Mouse (Mus musculus) ES-E14 (cell line): ENCODE measurements at regions not wholly inside any gene's neighbourhood (a gene's known extent, or its start where the extent isn't known, plus 50 kb on each side); places are given as distances from the start of the nearest gene placed in this dataset.

Experiments used
- DNase-seq: peaks from one replicate; pipeline ENCODE4 v3.0.0-alpha.2; 2013; ENCODE audit warnings: low read depth, low spot score
- H3K27ac ChIP-seq: 2 replicates; pipeline ENCODE4 v1.5.1; 2012; ENCODE audit warnings: low read depth, mild to moderate bottlenecking, low read length, moderate library complexity, mixed read lengths; ENCODE audit not compliant: poor library complexity, insufficient read depth, severe bottlenecking
- H3K36me3 ChIP-seq: 2 replicates; pipeline ENCODE4 v1.6.1; 2012; ENCODE audit warnings: mild to moderate bottlenecking, low read length, moderate library complexity, mixed read lengths; ENCODE audit not compliant: control insufficient read depth, poor library complexity, insufficient read depth, severe bottlenecking
- H3K4me1 ChIP-seq, 2 experiments: fragments of 150-350 bp in 1 of 2; sonication (generic) in 1 of 2; 2 replicates each; pipeline ENCODE4 v1.6.1; 2012; ENCODE audit warnings: low read length in 2 of 2, mild to moderate bottlenecking in 1 of 2, mixed read lengths in 1 of 2; ENCODE audit not compliant: control insufficient read depth in 2 of 2, insufficient read depth in 2 of 2, poor library complexity in 1 of 2
- H3K4me3 ChIP-seq, 2 experiments: fragments of 150-350 bp in 1 of 2; sonication (generic) in 1 of 2; 2 replicates each; pipeline ENCODE4 v1.5.1; 2012; ENCODE audit warnings: low read length in 2 of 2, low read depth in 1 of 2, mild to moderate bottlenecking in 1 of 2, mixed read lengths in 1 of 2; ENCODE audit not compliant: insufficient read depth in 1 of 2, poor library complexity in 1 of 2, severe bottlenecking in 1 of 2
- H3K9ac ChIP-seq: 2 replicates; pipeline ENCODE4 v1.6.1; 2012; ENCODE audit warnings: low read depth, mild to moderate bottlenecking, low read length, mixed read lengths; ENCODE audit not compliant: poor library complexity, insufficient read depth, severe bottlenecking
- H3K9me3 ChIP-seq: fragments of 150-350 bp; sonication (generic); 2 replicates; pipeline ENCODE4 v1.6.1; 2012; ENCODE audit warnings: low read depth, mild to moderate bottlenecking, low read length; ENCODE audit not compliant: control insufficient read depth, insufficient read depth
- CHD2 ChIP-seq: IDR thresholded peaks from 2 replicates; pipeline ENCODE4 v1.6.1; 2014; ENCODE audit warnings: mild to moderate bottlenecking, low read depth, low read length, inconsistent platforms
- HCFC1 ChIP-seq: IDR thresholded peaks from 2 replicates; pipeline ENCODE4 v1.6.1; 2012; ENCODE audit warnings: low read length, inconsistent platforms, borderline replicate concordance; ENCODE audit not compliant: insufficient read depth
- MAFK ChIP-seq: IDR thresholded peaks from 2 replicates; pipeline ENCODE4 v1.6.1; 2014; ENCODE audit warnings: mild to moderate bottlenecking, low read depth, low read length, inconsistent platforms; ENCODE audit not compliant: insufficient read depth
- ZC3H11A ChIP-seq: IDR thresholded peaks from 2 replicates; pipeline ENCODE4 v1.6.1; 2012; ENCODE audit warnings: low read depth, mild to moderate bottlenecking, inconsistent platforms, low read length, borderline replicate concordance
- ZNF384 ChIP-seq: IDR thresholded peaks from 2 replicates; pipeline ENCODE4 v1.6.1; 2012; ENCODE audit warnings: low read depth, low read length, inconsistent platforms
- in situ Hi-C, 2 experiments: fragments of 600-800 bp; cut with MboI; formaldehyde crosslinking; loops; one replicate each; pipeline ENCODE4 v1.15.1; 2025; ENCODE audit warnings: low sequenced_read_pairs in 2 of 2, inconsistent platforms in 1 of 2; ENCODE audit not compliant: unreplicated experiment in 2 of 2

- Histone ChIP-seq H3K4me3 (no peak overlapping the region), H3K27ac (no peak overlapping the region), H3K9me3 (no peaks in the 10 kb centered on the region), H3K36me3 (no peaks in the 10 kb centered on the region), H3K9ac (no peak overlapping the region), H3K4me1 (peaks cover 0 to 2% of the 10 kb centered on the region in 2 experiments; a peak in 1 of 4 replicates)
- no peak for DNase-seq
- in situ Hi-C loops: no loop called here
- TF ChIP-seq MAFK (no peak), ZNF384 (no peak), CHD2 (no peak), HCFC1 (no peak), ZC3H11A (no peak)
These were observed 130.2 kb upstream of the Lmo4 start for GRCm38 (mm10) chr3:144335237-144335636.

- Histone ChIP-seq H3K9me3 (no peaks in the 10 kb centered on the region), H3K4me1 (peaks cover 0 to 2% of the 10 kb centered on the region in 2 experiments; a peak in 1 of 4 replicates), H3K9ac (no peak overlapping the region), H3K4me3 (no peak overlapping the region), H3K27ac (no peak overlapping the region), H3K36me3 (no peaks in the 10 kb centered on the region)
- TF ChIP-seq ZNF384 (no peak), CHD2 (no peak), MAFK (no peak), HCFC1 (no peak), ZC3H11A (no peak)
- no peak for DNase-seq
- in situ Hi-C loops: no loop called here
These were observed 129.2 kb upstream of the Lmo4 start for GRCm38 (mm10) chr3:144334201-144334600.

DNA sequence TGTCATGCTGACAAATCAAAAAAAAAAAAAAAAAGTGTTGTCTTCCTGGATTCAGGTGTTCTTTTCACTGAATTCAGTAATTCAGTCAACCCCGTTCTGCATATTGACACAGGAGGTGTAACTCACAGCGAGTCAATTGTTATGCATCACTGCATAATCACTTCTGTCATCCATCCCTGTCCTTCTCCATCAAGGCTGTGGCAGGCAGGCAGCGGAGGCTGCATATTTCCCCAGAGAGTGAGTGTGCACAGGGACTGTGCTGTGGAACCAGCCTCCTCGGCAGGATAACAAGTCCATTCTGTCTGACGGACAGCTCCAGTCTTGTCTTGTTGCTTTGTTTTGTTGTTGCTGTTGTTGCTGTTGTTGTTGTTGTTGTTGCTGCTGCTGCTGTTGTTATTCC, 127.3 kb upstream of the Lmo4 start:
- Histone ChIP-seq H3K9ac (no peak overlapping the region), H3K36me3 (no peaks in the 10 kb centered on the region), H3K9me3 (no peaks in the 10 kb centered on the region), H3K27ac (no peak overlapping the region), H3K4me1 (peaks cover 0 to 2% of the 10 kb centered on the region in 2 experiments; a peak in 1 of 4 replicates), H3K4me3 (no peak overlapping the region)
- no peak for DNase-seq
- TF ChIP-seq HCFC1: no peak
- TF ChIP-seq ZNF384: 0 out of 2 replicates have a peak, but pooled peaks have one; percentile 12
- in situ Hi-C loops: no loop called here

GRCm38 (mm10) chr3:144329117-144329516, 124.1 kb upstream of the Lmo4 start:
- DNase-seq: no peak
- TF ChIP-seq ZC3H11A: no peak
- Histone ChIP-seq H3K4me3 (no peak overlapping the region), H3K9me3 (no peaks in the 10 kb centered on the region), H3K4me1 (peaks cover 0 to 2% of the 10 kb centered on the region in 2 experiments; a peak in 1 of 4 replicates), H3K36me3 (no peaks in the 10 kb centered on the region), H3K9ac (no peak overlapping the region), H3K27ac (no peak overlapping the region)
- in situ Hi-C loops: no loop called here

DNA sequence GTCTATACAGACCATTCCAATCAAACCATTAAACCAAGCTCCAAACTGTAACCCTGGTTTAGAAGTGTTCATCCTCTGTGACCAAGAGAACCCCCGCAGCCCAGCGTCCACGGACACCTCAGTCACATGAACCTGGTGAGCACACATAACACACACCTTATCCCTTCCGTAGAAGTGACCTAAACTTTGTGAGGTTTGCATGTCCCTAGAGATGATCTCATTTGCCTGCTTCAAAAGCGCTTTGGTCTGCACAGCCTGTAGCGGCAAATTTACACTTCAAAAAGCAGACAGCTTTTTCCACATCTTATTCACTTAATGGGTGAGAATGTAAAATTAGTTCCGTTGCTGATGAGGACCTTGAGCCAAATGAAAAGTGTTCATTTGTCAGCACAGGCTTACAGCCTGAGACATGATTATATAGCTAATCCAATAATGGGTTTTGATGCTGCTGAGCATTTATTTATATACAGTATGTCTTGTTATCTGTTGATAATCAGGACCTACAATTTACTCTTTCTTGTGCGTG, 122.3 kb upstream of the Lmo4 start:
- H3K4me3 ChIP-seq: no peak overlapping the region
- TF ChIP-seq ZC3H11A: no peak
- TF ChIP-seq MAFK: no peak
- no peak for TF ChIP-seq CHD2
- TF ChIP-seq ZNF384: no peak
- TF ChIP-seq HCFC1: no peak
- H3K27ac ChIP-seq: no peak overlapping the region
- H3K4me1 ChIP-seq: 0 out of 4 replicates have a peak, but pooled peaks cover 0 to under 1% of the 10 kb centered on the region in 2 experiments
- DNase-seq: no peak
- no peaks in the 10 kb centered on the region for H3K9me3 ChIP-seq
- H3K36me3 ChIP-seq: no peaks in the 10 kb centered on the region
- in situ Hi-C loops: no loop called here
- H3K9ac ChIP-seq: no peak overlapping the region
